Mouse (Mus musculus): ENCODE results near the gene Ddr1. TPM values are rescaled to one million over a fixed set of nuclear protein-coding genes. Genes with fewer than 3 reads are reported as not detected.

Ddr1 gene
- polyA plus RNA-seq, 1 experiment from 2014 or later = 107 TPM

DNA sequence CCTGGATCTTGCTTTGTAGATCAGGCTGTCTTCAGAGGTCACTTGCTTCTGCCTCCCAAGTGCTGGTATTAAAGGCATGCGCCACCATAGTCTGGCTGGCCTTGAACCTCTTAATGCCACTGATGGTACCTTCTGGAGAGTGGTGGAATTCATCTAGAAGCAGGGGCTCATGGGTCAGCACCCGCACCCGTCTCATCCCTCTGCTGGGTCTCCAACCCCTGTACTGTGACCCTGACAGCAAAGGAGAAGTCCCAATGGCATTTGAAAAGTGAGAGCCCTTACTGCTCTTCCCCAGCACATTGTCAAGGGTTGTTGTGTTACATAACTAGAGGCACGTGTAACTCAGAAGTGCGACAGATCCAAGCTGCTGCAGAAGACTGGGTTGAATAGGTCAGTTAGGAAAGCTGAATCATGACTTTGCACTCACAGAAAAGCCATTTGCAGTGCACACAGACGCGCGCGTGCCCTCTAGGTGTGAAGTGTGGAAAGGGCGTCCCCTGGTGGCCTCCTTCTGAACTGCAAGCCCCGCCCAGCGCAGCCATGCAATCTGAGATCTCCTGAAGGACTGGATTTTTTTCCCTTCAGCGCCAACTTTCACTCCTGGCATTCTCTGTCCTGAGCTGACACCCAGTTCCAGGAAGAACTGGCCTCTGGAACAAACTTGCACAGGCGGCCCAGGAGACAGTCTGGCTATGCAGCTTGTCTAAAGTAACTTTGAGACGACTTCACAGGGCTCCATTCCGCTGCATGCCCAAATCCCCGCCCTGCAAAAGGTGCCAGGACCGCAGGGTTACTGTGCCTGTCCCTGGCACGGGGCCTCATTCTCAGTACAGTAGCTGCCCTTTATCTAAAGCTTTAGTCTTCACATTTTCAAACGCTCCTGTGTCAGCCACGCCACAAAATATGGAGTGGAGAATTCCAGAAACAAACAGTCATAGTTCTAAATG, 21.1 kb upstream of the Ddr1 start:
- peak overlapping the region; percentile 2; the same call in 1 of the 2 replicates for H3K9ac ChIP-seq (replicated peaks; ENCODE audit: low read length)
- 29% methylated on average over 21 of the region's 21 CpGs for WGBS
- H3K4me3 ChIP-seq (ENCODE audit: low read length) = no peak overlapping the region
- no peaks in the 10 kb centered on the region for H3K36me3 ChIP-seq (ENCODE audit: insufficient read depth, low read length)
- H3K4me2 ChIP-seq (replicated peaks; ENCODE audit: low read depth, low read length) = no peak overlapping the region; the same call in 1 of the 2 replicates
- no peaks in the 10 kb centered on the region for H3K9me3 ChIP-seq (ENCODE audit: low read length)
- peaks cover 5% of the 10 kb centered on the region; the same call in 1 of the 2 replicates for H3K27me3 ChIP-seq (ENCODE audit: insufficient read depth, low read length)
- peaks cover 26% of the 10 kb centered on the region for H3K4me1 ChIP-seq (ENCODE audit: insufficient read depth, low read length)
- no peak overlapping the region for H3K27ac ChIP-seq (ENCODE audit: low read length)
- ATAC-seq (ENCODE audit: low FRiP score, low TSS enrichment) = peak; percentile 53

DNA sequence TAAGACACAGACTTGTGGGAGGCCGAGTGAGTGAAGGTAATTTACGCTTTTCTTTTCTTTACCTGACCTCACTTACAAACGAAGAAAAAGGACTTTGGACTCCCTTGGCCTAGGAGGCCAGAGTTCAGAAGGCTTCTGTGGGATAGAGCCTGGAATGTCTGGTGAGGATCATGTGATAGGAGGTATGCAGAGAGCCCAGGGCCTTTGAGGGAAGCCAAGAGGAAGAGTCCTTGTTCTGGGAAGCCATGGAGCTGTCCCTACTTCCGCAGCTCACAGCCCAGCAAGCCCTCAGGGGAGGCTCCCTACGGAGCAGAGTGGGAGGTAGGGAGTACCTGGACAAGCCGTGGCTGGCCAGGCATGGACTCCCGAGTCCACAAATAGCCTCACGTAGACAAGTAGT, 17.3 kb upstream of the Ddr1 start:
- Histone ChIP-seq H3K27ac (ENCODE audit: low read length) (peak overlapping the region; percentile 58), H3K4me3 (ENCODE audit: low read length) (no peak overlapping the region), H3K9me3 (ENCODE audit: low read length) (no peaks in the 10 kb centered on the region), H3K4me2 (replicated peaks; ENCODE audit: low read depth, low read length) (no peak overlapping the region), H3K36me3 (ENCODE audit: insufficient read depth, low read length) (no peaks in the 10 kb centered on the region), H3K4me1 (ENCODE audit: insufficient read depth, low read length) (peaks cover 29% of the 10 kb centered on the region), H3K27me3 (ENCODE audit: insufficient read depth, low read length) (peaks cover 2% of the 10 kb centered on the region; the same call in 1 of the 2 replicates), H3K9ac (replicated peaks; ENCODE audit: low read length) (no peak overlapping the region)
- ATAC-seq (ENCODE audit: low FRiP score, low TSS enrichment) = peak; percentile 36; the same call in 1 of the 2 replicates
- 31% methylated on average over 8 of the region's 8 CpGs for WGBS

DNA sequence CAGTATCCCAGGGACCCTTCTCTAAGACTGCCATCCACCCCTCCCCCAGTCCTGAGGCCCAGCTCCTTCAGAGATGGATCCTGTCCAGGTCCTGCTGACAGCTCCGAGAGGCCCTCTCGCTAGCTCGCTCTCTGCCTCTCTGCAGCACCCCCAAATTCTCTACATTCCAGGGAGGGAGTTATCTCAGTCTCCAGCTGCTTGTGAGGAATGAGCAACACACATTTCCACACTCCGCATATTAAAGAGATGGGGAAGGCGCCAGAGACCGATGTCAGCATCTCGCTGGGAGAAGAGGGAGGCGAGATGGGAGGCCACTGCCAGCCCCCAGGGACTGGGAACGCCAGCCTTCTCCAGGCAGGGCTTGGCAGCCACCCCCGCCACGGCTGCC, 15.9 kb upstream of the Ddr1 start:
- peak overlapping the region; percentile 42; the same call in 1 of the 2 replicates for H3K9ac ChIP-seq (replicated peaks; ENCODE audit: low read length)
- H3K27ac ChIP-seq (ENCODE audit: low read length) = peak overlapping the region; percentile 41; the same call in 1 of the 2 replicates
- H3K4me3 ChIP-seq (ENCODE audit: low read length) = no peak overlapping the region
- H3K4me1 ChIP-seq (ENCODE audit: insufficient read depth, low read length) = peaks cover 23% of the 10 kb centered on the region
- H3K27me3 ChIP-seq (ENCODE audit: insufficient read depth, low read length) = no peaks in the 10 kb centered on the region
- no peaks in the 10 kb centered on the region for H3K36me3 ChIP-seq (ENCODE audit: insufficient read depth, low read length)
- H3K4me2 ChIP-seq (replicated peaks; ENCODE audit: low read depth, low read length) = peak overlapping the region; percentile 32; the same call in 1 of the 2 replicates
- H3K9me3 ChIP-seq (ENCODE audit: low read length) = no peaks in the 10 kb centered on the region
- 10% methylated on average over 11 of the region's 11 CpGs for WGBS
- peak; percentile 53 for ATAC-seq (ENCODE audit: low FRiP score, low TSS enrichment)

DNA sequence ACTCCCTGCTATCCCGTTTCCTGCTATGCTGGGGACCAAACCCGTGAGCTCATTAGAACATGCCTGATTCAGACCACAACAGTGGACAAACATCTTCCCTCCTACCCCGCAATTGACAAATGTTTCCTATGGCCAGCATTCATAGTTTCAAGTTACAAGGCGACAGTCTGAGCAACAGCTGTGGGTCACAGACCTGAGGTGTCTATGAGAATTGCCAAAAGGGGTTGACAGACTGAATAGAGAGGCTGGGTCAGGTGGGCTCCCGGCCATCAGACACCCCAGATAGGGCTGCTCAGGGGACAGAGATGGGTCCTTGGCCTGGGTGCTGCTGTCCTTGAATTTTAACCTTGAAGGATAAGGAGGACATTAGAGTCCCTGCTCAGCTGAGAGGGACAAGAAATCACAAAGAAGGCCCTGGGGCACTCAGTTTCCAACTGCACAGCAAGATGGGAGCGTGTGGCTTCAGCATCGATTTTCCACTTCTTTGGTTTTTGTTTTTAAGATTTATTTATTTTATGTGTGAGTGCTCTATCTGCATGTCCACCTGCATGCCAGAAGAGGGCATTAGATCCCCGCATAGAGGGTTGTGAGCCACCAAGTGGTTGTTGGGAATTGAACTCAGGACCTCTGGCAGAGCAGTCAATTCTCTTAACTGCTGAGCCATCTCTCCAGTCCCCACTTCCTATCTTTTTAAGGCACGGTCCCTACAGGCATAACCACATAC, 15.4 kb upstream of the Ddr1 start:
- no peak for ATAC-seq (ENCODE audit: low FRiP score, low TSS enrichment)
- no peak overlapping the region for H3K9ac ChIP-seq (replicated peaks; ENCODE audit: low read length)
- H3K36me3 ChIP-seq (ENCODE audit: insufficient read depth, low read length) = no peaks in the 10 kb centered on the region
- 43% methylated on average over 9 of the region's 9 CpGs for WGBS
- peaks cover 22% of the 10 kb centered on the region for H3K4me1 ChIP-seq (ENCODE audit: insufficient read depth, low read length)
- no peak overlapping the region; the same call in 1 of the 2 replicates for H3K4me2 ChIP-seq (replicated peaks; ENCODE audit: low read depth, low read length)
- no peaks in the 10 kb centered on the region for H3K27me3 ChIP-seq (ENCODE audit: insufficient read depth, low read length)
- no peaks in the 10 kb centered on the region for H3K9me3 ChIP-seq (ENCODE audit: low read length)
- H3K27ac ChIP-seq (ENCODE audit: low read length) = peak overlapping the region; percentile 41; the same call in 1 of the 2 replicates
- no peak overlapping the region for H3K4me3 ChIP-seq (ENCODE audit: low read length)

DNA sequence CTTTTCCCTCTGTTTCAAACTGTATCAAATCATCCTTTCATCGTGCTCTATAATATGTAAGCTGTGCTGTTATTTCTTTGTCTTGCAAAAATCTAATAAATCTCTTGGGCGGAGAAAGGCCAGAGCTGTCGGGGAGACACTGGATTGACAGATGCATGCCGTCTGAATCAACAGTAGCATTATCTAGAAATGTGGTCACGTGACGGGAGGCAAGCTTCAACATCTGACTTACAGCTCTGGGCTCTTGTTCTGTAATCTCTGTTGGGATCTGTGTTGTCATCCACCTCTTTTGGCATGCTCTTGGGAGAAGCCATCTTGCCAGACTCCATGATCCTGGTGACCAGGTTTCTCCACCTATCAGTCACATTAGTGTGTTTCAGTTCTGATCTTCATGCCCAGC, 12.7 kb upstream of the Ddr1 start:
- Histone ChIP-seq H3K9me3 (ENCODE audit: low read length) (no peaks in the 10 kb centered on the region), H3K36me3 (ENCODE audit: insufficient read depth, low read length) (no peaks in the 10 kb centered on the region), H3K9ac (replicated peaks; ENCODE audit: low read length) (no peak overlapping the region), H3K27ac (ENCODE audit: low read length) (no peak overlapping the region), H3K4me2 (replicated peaks; ENCODE audit: low read depth, low read length) (no peak overlapping the region), H3K4me1 (ENCODE audit: insufficient read depth, low read length) (peaks cover 26% of the 10 kb centered on the region), H3K27me3 (ENCODE audit: insufficient read depth, low read length) (no peaks in the 10 kb centered on the region), H3K4me3 (ENCODE audit: low read length) (no peak overlapping the region)
- ATAC-seq (ENCODE audit: low FRiP score, low TSS enrichment) = no peak
- 83% methylated on average over 6 of the region's 6 CpGs for WGBS

DNA sequence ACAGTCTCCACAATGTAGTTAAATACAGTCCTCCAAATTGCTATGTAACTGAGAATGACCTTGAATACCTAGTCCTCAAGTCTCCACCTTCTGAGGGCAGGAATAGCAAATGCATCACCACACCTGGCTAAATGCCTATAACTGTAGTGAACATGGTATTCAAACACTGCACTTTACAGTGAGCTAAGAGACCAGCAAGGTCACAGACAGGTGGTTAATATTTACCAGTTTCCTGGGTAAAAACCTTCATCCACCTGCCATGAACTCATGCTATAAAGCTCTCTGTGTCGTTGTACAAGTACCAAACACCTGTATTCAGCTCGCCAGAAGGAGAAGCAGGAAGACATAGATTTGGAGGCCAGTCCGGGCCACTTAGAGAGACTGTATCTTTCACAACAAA, 11.7 kb upstream of the Ddr1 start:
- WGBS = 78% methylated on average over 3 of the region's 3 CpGs
- no peaks in the 10 kb centered on the region for H3K27me3 ChIP-seq (ENCODE audit: insufficient read depth, low read length)
- H3K4me2 ChIP-seq (replicated peaks; ENCODE audit: low read depth, low read length) = no peak overlapping the region
- H3K36me3 ChIP-seq (ENCODE audit: insufficient read depth, low read length) = no peaks in the 10 kb centered on the region
- no peak overlapping the region for H3K4me3 ChIP-seq (ENCODE audit: low read length)
- H3K27ac ChIP-seq (ENCODE audit: low read length) = 0 out of 2 replicates have a peak overlapping the region, but pooled peaks have one; percentile 57
- 0 out of 2 replicates have a peak, but pooled peaks have one; percentile 8 for ATAC-seq (ENCODE audit: low FRiP score, low TSS enrichment)
- no peak overlapping the region for H3K9ac ChIP-seq (replicated peaks; ENCODE audit: low read length)
- H3K4me1 ChIP-seq (ENCODE audit: insufficient read depth, low read length) = peaks cover 26% of the 10 kb centered on the region
- H3K9me3 ChIP-seq (ENCODE audit: low read length) = no peaks in the 10 kb centered on the region

DNA sequence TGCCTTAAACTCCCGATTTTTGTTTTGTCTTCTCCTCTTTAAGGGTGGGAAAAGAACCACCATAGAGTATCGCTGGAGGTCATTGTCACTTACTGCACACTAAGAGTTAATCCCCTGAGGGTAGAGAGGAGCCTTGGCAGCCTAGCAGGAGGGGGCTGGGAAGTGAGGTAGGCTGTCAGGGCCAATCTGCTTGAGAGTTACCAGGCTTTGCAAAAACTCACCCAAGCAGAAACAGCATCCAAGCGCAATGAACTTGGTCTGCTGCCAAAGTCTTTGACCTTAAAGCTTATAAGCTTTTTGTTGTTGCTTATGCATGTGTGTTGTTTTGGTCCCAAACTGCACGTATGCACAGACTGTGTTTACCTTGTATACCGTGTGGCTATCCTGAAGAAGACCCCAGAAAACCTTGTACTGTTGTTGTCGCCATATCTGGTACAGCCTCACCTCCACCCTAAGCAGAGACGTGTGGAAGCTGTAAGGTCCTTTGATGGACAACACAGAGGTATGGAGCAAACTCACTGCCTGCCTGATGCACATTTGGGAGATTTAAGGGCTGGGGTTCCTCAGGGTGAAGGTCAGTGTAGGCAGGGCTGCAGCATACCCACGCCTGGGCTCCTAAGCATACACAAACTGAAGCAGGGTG, 6.4 kb upstream of the Ddr1 start:
- Histone ChIP-seq H3K4me1 (ENCODE audit: insufficient read depth, low read length) (peaks cover 25% of the 10 kb centered on the region), H3K27me3 (ENCODE audit: insufficient read depth, low read length) (no peaks in the 10 kb centered on the region), H3K36me3 (ENCODE audit: insufficient read depth, low read length) (no peaks in the 10 kb centered on the region), H3K9ac (replicated peaks; ENCODE audit: low read length) (no peak overlapping the region), H3K4me2 (replicated peaks; ENCODE audit: low read depth, low read length) (no peak overlapping the region), H3K9me3 (ENCODE audit: low read length) (no peaks in the 10 kb centered on the region), H3K4me3 (ENCODE audit: low read length) (no peak overlapping the region), H3K27ac (ENCODE audit: low read length) (peak overlapping the region; percentile 61)
- ATAC-seq (ENCODE audit: low FRiP score, low TSS enrichment) = peak; percentile 82
- 23% methylated on average over 8 of the region's 8 CpGs for WGBS

DNA sequence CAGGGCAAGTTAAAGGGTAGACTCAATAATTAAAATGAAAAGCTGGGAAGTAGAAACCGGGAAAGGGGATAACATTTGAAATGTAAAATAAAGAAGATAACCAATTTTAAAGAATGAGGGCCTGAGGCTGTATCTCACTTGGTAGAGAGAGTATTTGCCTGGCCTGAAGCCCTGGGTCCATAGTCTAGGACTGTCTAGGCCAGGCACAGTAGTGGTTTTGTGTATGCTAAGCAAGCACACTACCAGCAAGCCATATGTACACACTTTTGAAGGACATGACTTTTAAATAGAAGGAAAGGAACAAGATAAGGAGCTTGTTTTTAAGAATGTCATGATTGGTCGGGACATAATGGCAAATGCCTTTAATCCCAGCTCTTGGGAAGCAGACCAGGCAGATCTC, 4.2 kb upstream of the Ddr1 start:
- no peak overlapping the region for H3K27ac ChIP-seq (ENCODE audit: low read length)
- no peak for ATAC-seq (ENCODE audit: low FRiP score, low TSS enrichment)
- no peaks in the 10 kb centered on the region for H3K9me3 ChIP-seq (ENCODE audit: low read length)
- WGBS = 77% methylated on average over 2 of the region's 2 CpGs
- H3K36me3 ChIP-seq (ENCODE audit: insufficient read depth, low read length) = no peaks in the 10 kb centered on the region
- no peak overlapping the region for H3K4me3 ChIP-seq (ENCODE audit: low read length)
- H3K4me2 ChIP-seq (replicated peaks; ENCODE audit: low read depth, low read length) = no peak overlapping the region
- peaks cover 44% of the 10 kb centered on the region for H3K4me1 ChIP-seq (ENCODE audit: insufficient read depth, low read length)
- H3K27me3 ChIP-seq (ENCODE audit: insufficient read depth, low read length) = no peaks in the 10 kb centered on the region
- 0 out of 2 replicates have a peak overlapping the region, but pooled peaks have one; percentile 4 for H3K9ac ChIP-seq (replicated peaks; ENCODE audit: low read length)

DNA sequence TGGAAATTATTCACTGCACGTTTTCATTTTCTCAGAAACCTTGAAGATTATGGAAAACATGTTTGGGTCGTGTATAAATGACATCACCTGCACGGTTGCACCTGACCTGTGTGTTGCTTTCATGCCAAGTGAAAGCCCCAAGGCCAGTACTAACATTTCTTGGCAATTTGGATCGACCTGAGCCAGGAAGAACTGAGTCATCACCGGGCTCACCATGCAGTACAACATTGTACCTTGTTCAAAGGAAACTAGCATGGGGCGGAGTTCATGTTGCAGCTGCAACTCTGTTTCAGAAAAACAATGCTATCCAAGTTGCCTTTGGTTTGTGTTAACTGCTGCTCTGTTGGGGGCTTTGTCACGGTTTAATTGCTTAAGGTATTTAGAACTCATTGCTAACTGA, 3.5 kb upstream of the Ddr1 start:
- ATAC-seq (ENCODE audit: low FRiP score, low TSS enrichment) = no peak
- no peaks in the 10 kb centered on the region for H3K27me3 ChIP-seq (ENCODE audit: insufficient read depth, low read length)
- H3K9ac ChIP-seq (replicated peaks; ENCODE audit: low read length) = no peak overlapping the region
- H3K4me3 ChIP-seq (ENCODE audit: low read length) = no peak overlapping the region
- WGBS = 65% methylated on average over 7 of the region's 7 CpGs
- no peak overlapping the region for H3K27ac ChIP-seq (ENCODE audit: low read length)
- H3K36me3 ChIP-seq (ENCODE audit: insufficient read depth, low read length) = no peaks in the 10 kb centered on the region
- H3K9me3 ChIP-seq (ENCODE audit: low read length) = no peaks in the 10 kb centered on the region
- H3K4me2 ChIP-seq (replicated peaks; ENCODE audit: low read depth, low read length) = no peak overlapping the region
- H3K4me1 ChIP-seq (ENCODE audit: insufficient read depth, low read length) = peaks cover 47% of the 10 kb centered on the region

Data from kidney, embryonic 16.5 days (tissue).